Mouse (Mus musculus) megakaryocyte-erythroid progenitor cell, adult 5 weeks (primary cell): ENCODE data around the gene Emsy. TPM values are rescaled to one million over a fixed set of nuclear protein-coding genes. Genes with fewer than 3 reads are reported as not detected.

ENCODE experiments used
- polyA plus RNA-seq: library from polyadenylated mRNA; stranded (reverse); fragments of >175 nt; gene quantifications from 2 replicates; pipeline ENCODE4 v1.2.3, GENCODE M21; 2012

The Emsy gene
- polyA plus RNA-seq = 4.5 and 5.1 TPM in 2 replicates

GRCm38 (mm10) chr7:98656531-98657221 is at the start of gene Emsy:
Emsy (minus strand) TSS chr7:98656783.

GRCm38 (mm10) chr7:98702283-98703240 is 46.0 kb upstream of the Emsy start, which contains the start of gene Thap12:
Thap12 (plus strand) TSS chr7:98703103.

Other genes with a start within 250 kb of the Emsy start
- not detected in 2 replicates for gene Gucy2d, start 216.4 kb downstream of the Emsy start, polyA plus RNA-seq
- 1.3 and 1.7 TPM in 2 replicates for gene Lrrc32, start 167.5 kb downstream of the Emsy start, polyA plus RNA-seq
- 24.2 and 26.0 TPM in 2 replicates for gene Thap12, start 46.3 kb upstream of the Emsy start, polyA plus RNA-seq
- gene Wnt11, start 178.3 kb upstream of the Emsy start, polyA plus RNA-seq = 1.3 and 2.0 TPM in 2 replicates